Mouse (Mus musculus): ENCODE results near the gene Ipcef1.

The Ipcef1 gene

DNA sequence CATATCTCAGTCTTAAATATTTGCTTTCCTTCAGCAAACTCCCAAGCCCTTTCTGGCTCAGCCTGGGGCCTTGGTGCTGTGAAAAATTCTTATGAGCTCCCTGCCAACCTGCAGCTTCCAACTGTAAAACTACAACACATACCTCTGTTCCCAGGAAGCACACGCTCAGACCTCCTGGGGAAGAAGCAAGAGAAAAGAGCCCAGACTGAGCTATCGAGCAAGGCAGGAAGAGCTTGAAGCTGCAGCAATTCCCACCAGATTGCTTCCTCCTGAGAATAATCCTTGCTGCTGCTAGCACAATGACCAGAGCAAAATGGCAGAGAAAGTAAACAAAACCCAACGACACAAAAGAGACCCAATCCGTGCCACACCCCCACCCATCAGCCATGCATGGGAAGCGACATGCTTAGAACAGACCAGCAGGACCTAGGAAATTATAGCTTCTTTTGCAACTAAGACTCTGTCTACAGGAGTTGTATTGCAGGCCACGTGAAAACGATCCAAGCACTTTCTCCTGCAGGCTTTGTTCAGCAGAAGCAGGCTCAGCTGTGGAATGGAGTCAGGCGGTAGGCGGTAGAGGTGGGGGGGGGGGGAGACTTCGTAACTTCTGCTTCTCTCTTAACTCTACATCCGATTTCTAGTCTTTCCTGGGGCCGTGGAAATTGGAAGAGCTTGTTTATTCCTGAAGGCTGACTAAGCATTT, at the start of gene Ipcef1:
TSS of gene Ipcef1 (minus strand) at position 164 of the 703 bp plus-strand sequence.
- no peak for DNase-seq (ENCODE audit: low spot score)

DNA sequence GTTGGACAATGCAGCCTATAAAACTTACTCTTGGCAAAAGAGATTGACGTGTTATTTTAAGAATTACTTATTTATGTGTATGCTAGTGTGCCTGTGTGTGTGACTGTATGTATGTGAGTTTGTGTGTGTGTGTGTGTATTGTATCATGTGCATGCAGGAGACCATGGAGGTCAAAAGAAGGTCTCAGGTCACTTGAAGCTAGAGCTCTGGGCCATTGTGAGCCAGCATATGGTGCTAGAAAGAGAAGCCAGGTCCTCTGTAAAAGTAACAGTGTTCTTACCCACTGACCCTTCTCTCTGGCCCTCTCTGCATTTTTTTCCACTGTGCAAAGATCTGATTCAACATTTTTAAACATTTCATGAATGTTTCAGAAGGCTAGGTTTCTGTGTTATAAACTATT, 25.7 kb upstream of the Ipcef1 start:
- no peak for DNase-seq (ENCODE audit: low spot score)

DNA sequence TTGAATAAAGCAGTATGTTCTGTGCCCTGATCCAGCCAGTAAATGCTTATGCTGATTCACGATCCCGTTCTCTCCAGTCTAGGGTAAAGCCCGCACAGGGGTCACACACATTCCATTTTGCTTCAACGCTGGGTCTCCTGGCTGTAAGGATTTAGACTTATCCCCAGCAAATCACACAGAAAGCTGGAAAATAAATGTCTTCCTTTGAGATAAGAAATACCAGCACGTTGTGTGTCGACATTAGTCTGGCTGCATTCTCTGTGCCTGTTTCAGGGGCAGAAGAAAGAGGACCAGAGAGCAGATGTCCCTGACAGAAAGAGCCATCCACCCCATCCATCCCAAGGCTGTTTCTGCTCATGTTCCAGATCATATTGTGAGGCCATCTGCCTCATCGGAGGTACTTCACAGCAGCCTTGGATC, 25.1 kb upstream of the Ipcef1 start:
- DNase-seq (ENCODE audit: low spot score): no peak

DNA sequence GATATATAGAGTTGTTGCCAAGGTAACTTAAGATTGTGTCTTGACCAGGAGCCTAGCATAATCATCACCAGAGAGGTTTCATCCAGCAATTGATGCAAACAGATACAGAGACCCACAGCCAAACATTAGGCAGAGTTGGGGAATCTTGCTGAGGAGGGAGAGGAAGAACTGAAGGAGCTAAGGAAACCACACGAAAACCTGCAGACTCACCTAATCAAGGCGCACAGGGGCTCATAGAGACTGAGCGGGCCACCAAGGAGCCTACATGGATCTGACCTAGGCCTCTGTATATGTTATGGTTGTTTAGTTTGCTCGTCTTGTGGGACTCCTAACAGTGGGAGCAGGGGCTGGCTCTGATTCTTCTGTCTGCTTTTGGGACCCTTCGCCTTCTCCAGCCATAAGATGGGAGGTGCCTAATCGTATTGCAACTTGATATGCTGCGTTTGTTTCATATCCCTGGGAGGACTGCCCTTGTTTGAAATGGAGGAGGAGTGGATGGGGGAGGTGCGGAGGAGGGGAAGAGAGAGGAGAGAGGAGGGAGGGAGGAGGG, 24.5 kb upstream of the Ipcef1 start:
- DNase-seq (ENCODE audit: low spot score): no peak

DNA sequence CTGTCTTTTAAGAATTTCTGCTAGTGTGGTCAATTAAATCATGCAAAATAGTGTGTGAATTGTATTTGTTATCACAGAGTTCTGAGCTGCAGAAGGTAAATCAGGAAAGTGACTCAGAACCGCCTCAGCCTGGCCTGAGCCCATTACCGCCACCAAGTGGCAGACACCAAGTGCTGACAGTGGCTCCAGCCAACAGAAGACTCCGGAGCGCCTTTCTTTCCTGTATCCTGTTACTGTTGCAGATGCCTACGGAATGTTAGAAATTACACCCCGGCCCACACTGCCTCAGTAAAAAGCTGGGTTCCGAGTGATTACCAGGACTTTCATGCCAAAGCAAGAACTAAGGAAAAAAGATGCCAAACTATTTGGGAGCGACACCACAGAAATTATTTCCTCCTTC, 23.9 kb upstream of the Ipcef1 start:
- peak; percentile 50 for DNase-seq (ENCODE audit: low spot score)

DNA sequence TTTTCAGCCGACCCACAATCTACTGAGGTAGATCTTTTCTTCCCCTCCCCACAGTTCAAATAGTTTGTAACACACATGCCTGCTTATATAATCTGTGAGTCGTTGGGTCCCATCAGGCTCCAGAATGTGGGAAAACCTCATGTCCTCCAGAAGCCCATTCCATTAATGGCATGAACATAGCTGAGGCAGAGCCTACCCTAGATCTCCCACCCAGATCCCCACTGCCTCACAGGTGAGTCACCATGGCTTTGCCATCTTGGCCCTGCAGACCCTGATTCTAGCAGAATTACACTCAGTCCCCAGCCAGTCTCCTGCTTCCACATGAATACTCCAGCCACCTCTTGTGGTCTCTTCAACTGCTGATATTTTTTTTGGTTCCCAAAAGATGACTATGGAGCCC, 23.4 kb upstream of the Ipcef1 start:
- DNase-seq (ENCODE audit: low spot score): no peak

DNA sequence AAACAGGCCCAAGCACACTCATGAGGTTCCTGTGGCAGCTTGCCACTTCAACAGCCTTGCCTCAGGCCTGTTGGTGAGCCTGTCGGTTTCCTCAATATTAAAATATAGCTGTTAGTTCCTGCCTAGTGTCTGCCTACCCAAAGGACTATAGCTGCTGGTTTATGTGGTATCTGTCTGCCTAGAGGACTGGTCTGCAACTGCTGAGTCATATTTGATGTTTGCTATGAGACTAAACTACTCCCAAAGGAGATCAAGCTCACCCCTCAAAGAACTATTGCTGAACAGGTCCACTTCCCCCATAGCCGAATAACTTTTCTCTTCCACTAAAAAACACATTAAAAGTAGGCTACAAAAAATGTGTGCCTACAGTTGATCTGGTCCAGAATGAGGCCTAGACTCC, 22.0 kb upstream of the Ipcef1 start:
- no peak for DNase-seq (ENCODE audit: low spot score)

DNA sequence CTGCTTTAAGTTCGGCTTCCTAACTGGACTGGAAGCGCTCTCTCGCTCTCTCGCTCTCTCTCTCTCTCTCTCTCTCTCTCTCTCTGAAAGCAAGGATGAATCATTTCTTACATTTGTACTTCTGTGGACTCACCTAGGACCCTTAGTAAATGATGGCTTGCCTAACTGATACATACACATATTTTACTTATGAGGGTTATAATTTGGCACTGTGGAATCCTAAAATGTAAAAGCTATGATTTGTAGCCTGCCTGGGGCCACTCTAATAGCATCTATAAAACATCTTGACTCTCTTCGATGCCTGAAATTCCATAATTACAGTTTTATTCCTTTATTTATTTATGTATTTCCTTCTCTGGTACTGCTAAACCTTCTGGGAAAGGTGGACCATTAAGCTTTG, 18.6 kb upstream of the Ipcef1 start:
- DNase-seq (ENCODE audit: low spot score): no peak

DNA sequence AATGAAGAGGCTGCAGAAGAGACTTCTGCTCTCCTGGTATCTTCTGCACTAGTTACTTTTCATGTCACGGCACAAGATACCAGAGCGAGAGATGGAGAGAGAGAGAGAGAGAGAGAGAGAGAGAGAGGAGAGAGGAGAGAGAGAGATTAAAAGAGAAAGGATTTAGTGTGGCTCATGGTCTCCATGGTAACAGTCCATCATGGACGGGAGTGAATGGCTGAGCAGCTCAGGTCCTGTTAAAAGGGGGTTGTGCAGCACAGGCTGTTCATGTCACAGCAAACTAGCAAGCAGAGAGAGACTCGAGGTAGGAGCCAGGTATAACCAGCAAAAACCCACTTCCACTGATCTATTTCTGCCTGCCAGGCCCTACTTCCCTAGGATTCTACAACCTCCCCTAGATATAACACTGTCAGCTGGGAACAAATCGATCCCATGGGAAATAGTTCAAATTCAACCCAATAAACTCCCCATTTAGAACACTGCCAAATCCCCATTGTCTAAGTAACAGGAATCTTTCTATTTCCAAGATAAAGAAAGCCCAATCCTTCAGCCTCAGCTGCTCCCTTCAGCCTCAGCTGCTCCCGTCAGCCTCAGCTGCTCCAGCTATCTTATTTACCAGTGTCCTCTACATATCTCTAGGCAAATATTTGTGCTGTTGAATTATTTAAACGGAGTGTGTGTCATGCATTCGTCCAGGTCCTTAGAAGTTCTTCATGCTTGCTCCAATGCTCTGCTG, 18.0 kb upstream of the Ipcef1 start:
- no peak for DNase-seq (ENCODE audit: low spot score)

DNA sequence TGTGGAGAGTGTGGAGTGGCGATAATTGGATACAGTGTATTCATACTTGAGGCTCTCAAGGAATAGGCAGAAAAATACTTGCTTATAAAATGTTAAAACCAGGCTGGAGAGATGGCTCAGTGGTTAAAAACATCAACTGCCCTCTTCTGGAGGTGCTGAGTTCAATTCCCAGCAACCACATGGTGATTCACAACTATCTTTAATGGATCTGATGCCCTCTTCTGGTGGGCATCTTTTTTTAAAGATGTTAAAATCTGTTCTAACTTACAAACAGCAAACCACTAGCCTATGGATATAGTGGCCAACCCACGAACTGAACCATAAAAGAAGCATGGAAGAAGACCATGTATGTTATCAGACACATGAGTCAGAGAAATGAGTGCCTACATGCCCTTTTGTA, 16.8 kb upstream of the Ipcef1 start:
- DNase-seq (ENCODE audit: low spot score): no peak

DNA sequence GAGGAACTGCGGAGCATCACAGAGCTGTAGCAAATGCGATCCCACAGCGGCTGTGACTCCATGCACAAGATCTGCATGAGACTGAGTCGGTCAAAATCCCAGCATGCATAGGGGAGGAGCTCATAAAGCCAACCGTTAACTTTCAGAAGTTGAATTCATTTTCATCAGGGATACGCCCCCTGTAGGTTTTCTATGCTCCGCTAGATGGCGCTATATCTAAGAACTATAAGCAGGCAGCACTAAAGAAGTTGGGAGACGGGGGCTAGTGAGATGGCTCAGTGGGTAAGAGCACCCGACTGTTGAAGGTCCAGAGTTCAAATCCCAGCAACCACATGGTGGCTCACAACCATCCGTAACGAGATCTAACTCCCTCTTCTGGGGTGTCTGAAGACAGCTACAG, 16.3 kb upstream of the Ipcef1 start:
- no peak for DNase-seq (ENCODE audit: low spot score)

DNA sequence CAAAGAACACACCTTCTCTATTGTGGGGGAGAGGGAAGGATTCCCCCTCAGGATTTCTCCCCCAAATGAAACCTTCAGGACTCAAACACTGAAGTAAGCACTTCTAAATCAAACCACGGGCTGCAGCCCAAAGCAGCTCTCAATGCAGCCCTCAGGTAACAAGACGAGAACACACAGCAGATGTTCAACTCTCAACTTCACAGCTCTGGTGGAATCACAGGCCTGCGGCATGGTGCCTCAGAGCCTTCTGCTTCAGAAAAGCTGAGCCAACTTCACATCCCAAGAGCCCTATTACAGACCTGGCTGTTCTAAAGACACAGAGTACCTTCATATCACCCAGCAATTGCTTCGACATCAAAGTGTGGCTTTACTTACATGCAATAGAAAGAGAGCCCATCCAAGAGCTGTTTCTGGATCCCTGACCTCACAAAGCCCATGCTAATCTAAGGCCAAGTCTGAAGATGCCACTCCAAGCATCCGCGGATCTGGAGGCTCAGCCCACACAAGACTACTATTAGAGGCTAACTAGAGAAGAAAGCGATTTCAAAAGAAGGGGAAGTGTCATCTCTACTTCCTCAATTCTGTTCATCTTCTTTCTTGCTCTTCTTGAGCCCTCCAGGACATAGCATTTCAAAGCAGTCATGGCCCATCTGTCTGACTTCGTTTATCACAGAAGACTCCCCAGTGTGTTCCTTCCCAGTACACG, 11.6 kb upstream of the Ipcef1 start:
- no peak for DNase-seq (ENCODE audit: low spot score)

DNA sequence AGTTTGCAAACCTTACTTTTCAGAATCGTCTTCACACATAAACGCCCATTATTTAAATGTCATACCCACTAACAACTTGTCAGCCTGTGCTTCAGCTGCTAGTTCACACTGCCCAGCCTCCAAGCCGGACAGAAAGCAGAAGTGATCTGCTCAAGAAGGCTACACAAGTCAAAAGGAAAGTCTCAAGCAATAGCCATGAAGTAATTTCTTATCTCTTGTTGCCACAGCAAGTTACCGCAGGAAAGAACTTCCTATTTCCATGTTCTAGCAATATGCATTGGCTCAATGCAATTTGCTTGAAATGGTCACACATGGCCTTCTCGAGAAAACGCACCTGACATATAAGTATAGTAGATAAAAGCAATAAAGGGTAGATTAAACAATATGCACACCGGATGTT, 10.7 kb upstream of the Ipcef1 start:
- DNase-seq (ENCODE audit: low spot score): no peak

DNA sequence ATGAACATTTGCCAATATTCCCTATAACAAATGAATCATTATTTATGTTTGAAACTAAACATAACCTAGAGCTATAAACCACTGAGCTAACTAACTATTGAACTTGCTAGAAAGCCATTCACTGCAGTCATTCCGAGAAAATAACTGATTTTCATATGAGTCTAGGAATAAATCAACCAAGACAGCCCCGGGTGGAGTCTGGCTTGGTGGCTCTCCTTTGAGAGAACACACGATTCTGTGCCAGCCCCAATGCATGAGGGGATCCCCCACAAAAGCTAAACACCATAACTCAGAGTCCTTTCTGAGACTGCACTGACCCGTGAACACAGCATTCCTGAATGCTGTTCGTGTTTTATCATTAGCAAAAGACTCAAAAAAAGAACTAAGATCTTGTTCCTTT, 8.0 kb upstream of the Ipcef1 start:
- DNase-seq (ENCODE audit: low spot score): no peak

DNA sequence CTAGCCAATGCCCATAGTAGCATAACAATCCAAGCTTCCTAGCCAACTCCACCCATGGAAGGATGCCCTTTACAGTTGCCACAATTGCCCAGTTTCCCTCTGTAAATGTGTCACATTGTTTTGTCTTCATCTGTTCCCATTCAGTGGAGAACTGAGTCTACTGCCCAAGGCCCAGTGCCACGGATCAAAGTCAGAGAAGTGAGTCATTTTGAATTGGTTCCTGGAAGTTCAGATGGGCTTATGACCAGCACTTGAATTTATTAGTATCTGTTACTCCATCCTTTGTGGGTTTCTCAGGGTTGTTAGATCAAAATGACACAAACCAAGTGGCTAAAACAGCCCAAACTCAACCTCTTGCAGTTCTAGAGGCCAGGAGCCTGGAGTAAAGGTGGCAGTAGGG, 5.3 kb upstream of the Ipcef1 start:
- DNase-seq (ENCODE audit: low spot score): no peak

DNA sequence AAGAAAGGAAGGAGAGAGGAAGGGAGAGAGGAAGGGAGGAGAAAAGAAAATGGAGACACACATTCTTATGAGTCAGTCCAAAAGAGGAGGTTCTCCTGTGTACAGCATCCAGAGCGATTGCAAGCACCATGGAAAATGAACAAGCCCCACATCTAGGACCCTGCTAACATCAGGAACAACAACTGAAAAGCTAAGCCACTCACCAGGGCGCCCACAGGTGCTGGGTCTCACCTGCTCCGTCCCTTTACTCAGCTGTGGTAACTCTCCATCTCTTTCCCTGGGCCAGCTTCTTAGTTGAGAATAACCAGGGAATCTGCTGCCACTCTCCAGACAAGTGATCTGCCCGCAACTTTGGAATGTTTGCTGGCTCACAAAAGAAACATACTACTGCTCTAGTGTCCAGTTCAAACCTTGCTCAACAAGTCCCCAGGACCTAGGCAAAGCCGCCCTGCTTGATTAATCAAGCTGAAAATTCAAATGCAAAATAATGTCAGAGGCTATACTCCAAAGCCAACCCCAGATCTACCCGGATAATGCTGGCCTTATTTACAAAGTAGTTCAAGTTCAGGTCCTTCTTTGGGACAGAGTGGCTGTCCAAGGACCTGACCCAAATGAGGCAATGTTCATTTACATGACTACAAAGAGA, 2.4 kb upstream of the Ipcef1 start:
- no peak for DNase-seq (ENCODE audit: low spot score)

DNA sequence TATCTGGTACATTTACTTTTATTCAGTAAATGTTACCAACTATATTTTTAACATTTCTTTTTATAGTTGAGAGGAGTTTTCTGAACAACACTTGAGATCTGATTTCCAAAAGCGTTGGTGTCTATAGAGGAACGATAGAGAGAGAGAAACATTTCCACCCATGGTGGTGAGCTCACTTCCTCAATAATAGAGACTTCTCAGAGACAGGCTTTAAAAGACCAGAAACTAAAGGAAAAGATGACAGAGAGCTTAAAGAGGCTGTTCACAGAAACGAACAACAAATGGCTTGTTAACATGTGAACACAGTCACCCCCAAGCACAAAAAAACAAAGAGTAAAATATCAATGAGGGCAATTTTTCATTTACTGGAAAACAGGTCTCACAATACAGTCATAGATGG, 2.4 kb downstream of the Ipcef1 start:
- no peak for DNase-seq (ENCODE audit: low spot score)

DNA sequence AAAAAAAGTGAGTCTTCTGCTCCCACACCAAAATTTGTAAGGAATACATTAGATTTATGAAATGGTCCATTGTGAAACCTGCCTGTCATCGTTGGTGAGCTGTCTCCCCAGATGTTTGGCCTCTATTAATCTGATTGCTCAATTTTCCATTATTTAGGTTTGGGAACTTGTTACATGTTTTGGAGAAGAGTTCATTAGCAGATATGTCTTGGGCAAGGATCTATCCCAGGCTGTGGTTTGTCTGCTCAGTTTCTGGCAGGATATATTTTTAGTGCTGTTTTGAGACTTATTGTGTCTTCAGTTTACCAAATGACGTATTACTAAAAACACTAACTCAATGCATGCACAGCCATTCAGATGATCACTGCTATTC, 4.4 kb downstream of the Ipcef1 start:
- no peak for DNase-seq (ENCODE audit: low spot score)

DNA sequence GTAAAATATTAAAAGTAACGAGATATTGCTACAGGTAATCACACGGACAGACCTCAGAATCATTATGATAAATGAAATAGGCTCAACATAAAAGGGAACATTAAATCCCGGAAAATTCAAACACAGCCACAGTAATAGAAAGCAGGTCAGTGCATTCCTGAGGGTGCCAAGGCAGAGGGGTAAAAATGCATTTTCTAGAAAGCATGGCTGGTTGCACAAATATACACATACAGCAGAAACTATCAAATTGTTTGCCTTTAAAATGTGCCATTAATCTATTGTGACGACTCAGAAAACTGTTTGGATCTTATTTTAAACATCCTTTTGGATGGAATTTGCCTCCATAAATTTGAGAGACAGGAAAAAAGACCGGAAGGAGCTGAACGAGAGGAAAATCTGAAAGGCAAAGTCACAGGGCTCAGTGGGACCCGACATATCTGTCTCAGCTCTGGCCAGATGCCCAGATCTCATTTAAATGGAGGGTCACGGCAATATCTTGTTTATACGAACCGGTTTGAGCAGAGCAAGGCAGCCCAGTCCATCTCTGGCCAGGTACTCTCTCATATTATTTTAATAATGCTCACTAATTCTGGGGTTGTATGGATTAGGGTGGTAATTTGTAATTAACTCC, 4.9 kb downstream of the Ipcef1 start:
- no peak for DNase-seq (ENCODE audit: low spot score)

DNA sequence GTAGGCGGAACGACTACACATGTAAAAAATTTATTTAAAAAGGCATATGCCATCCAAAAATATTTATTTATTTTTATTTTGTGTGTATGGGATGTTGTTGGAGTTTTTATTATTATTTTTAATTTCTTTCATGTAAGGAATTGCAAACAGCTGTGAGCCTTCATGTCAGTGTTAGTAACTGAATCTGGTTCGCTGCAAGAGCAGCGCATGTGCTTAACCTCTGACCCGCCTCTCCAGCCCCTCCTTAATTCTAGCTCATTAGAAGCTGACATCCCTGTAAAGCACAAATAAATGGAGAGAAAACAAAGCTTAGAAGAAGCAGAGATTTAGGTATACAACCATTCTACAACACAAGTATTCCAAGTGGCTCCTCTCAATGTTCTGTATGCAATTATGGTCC, 8.4 kb downstream of the Ipcef1 start:
- no peak for DNase-seq (ENCODE audit: low spot score)

DNA sequence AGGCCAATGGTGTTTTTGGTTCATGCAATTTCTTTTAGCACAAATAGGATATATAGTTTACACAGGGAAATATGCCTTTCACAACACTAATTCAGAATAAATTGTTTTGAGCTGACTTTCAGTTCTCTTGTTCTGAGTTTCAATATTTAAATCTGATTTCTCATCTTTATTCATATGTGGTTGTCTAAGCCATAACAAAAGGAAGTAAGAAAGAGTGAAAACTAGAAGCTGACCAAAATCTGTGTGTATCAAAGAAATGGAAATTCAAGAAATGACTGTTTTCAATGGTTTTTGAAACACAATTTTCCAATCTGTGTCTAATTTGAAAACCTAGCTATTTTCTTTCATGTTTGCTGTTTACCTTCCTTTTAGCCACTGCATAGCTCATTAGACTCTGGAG, 11.2 kb downstream of the Ipcef1 start:
- DNase-seq (ENCODE audit: low spot score): no peak

DNA sequence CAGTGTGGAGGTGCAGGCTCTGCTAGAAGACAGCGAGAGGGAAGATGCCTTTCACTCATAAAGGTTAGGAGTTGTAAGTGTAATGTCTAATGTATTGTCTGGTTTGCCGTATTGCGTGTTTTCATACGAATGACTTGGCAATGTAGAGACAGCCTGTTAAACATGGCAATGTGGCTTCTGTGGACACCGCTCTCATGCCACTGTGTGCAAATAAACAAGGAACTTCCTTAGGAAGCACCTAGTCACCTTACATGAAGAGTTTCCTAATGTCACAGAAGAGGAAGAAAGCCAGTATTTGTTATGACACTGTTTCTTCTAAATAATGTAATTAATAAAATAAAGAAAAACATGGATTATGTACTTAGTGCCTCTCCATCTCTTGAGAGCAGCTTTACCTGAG, 15.1 kb downstream of the Ipcef1 start:
- no peak for DNase-seq (ENCODE audit: low spot score)
